Mouse (Mus musculus) adrenal gland, adult 2 months (tissue): ENCODE data around the gene Scgb1c1. TPM values are rescaled to one million over a fixed set of nuclear protein-coding genes. Genes with fewer than 3 reads are reported as not detected.

ENCODE experiments used
- DNase-seq: peaks from one replicate; pipeline ENCODE4 v3.0.0; 2021
- long read RNA-seq: library from polyadenylated mRNA; stranded (forward); transcript quantifications from one replicate; pipeline ENCODE4 v2.0.0, GENCODE M21; 2021
- polyA plus RNA-seq: library from polyadenylated mRNA; depleted of rRNA; stranded (reverse); fragments of >200 nt; gene quantifications from 2 replicates; pipeline ENCODE4 v1.2.3, GENCODE M21; 2012; rRNA removed
- total RNA-seq, 2 experiments: library from RNA; stranded (reverse); gene quantifications; 2 replicates each; pipeline ENCODE4 v1.2.3; 2021

Gene Scgb1c1
- total RNA-seq: not detected
- polyA plus RNA-seq: not detected in 2 replicates
- long read RNA-seq: 0 reads

GRCm38 (mm10) chr7:140844905-140845665, at the start of gene Scgb1c1:
TSS of gene Scgb1c1 (plus strand) at chr7:140845547.
- peak; percentile 89 for DNase-seq

GRCm38 (mm10) chr7:140797619-140798018, 47.7 kb upstream of the Scgb1c1 start:
- no peak for DNase-seq

GRCm38 (mm10) chr7:140798212-140798611, 47.1 kb upstream of the Scgb1c1 start:
- DNase-seq: no peak

GRCm38 (mm10) chr7:140802629-140803028, 42.7 kb upstream of the Scgb1c1 start:
- DNase-seq: no peak

GRCm38 (mm10) chr7:140805704-140806103, 39.6 kb upstream of the Scgb1c1 start:
- DNase-seq: peak; percentile 73

GRCm38 (mm10) chr7:140810496-140810895, 34.9 kb upstream of the Scgb1c1 start:
- no peak for DNase-seq

- no peak for DNase-seq
Observed at GRCm38 (mm10) chr7:140811714-140812113, 33.6 kb upstream of the Scgb1c1 start.

GRCm38 (mm10) chr7:140812850-140813249, 32.5 kb upstream of the Scgb1c1 start:
- DNase-seq: no peak

- DNase-seq: no peak
Observed at GRCm38 (mm10) chr7:140820173-140820572, 25.2 kb upstream of the Scgb1c1 start.

GRCm38 (mm10) chr7:140821305-140821652, 24.1 kb upstream of the Scgb1c1 start:
- no peak for DNase-seq

- DNase-seq: peak; percentile 62
Observed at GRCm38 (mm10) chr7:140821653-140822329, 23.6 kb upstream of the Scgb1c1 start, which contains the start of gene Zfp941. TSS of gene Zfp941 (minus strand) at chr7:140822178.

- no peak for DNase-seq
Observed at GRCm38 (mm10) chr7:140822731-140823130, 22.6 kb upstream of the Scgb1c1 start.

- DNase-seq: peak; percentile 58
Observed at GRCm38 (mm10) chr7:140828171-140828881, 17.0 kb upstream of the Scgb1c1 start.

GRCm38 (mm10) chr7:140831447-140831846, 13.9 kb upstream of the Scgb1c1 start:
- peak; percentile 70 for DNase-seq

- no peak for DNase-seq
Observed at GRCm38 (mm10) chr7:140833341-140833740, 12.0 kb upstream of the Scgb1c1 start.

- DNase-seq: peak; percentile 79
Observed at GRCm38 (mm10) chr7:140834968-140835757, 10.2 kb upstream of the Scgb1c1 start, which contains the start of gene Urah. TSS of gene Urah (plus strand) at chr7:140835018.

- DNase-seq: no peak
Observed at GRCm38 (mm10) chr7:140835758-140836087, 9.6 kb upstream of the Scgb1c1 start.

GRCm38 (mm10) chr7:140836243-140837115, 8.9 kb upstream of the Scgb1c1 start:
- no peak for DNase-seq

- DNase-seq: no peak
Observed at GRCm38 (mm10) chr7:140839556-140839955, 5.8 kb upstream of the Scgb1c1 start.

GRCm38 (mm10) chr7:140840750-140841735, 4.3 kb upstream of the Scgb1c1 start:
- DNase-seq: no peak
